Mouse (Mus musculus) Patski (cell line): Measurements from ENCODE around the gene Abca16. TPM values are rescaled to one million over a fixed set of nuclear protein-coding genes. Genes with fewer than 3 reads are reported as not detected.

Experiments
- ATAC-seq: fragments of 100-300 bp; one replicate; pipeline ENCODE4 v1.8.0; 2021
- CTCF ChIA-PET: fragments of 350-600 bp; sonication (Branson Sonifier 250); formaldehyde crosslinking; loops from one replicate; lab custom pipeline; 2022; ENCODE audit warnings: inconsistent platforms; lab: Charles Lee
- POLR2A ChIA-PET: fragments of 350-600 bp; sonication (Branson Sonifier 250); formaldehyde crosslinking; loops from one replicate; lab custom pipeline; 2022; ENCODE audit warnings: antibody characterized with exemption, inconsistent platforms; lab: Charles Lee
- DNase-seq: peaks from one replicate; pipeline ENCODE4 v3.0.0-alpha.2; 2011; ENCODE audit warnings: low read depth, low spot score
- H3K27me3 ChIP-seq: fragments of 371-371 bp; one replicate; pipeline ENCODE4 v1.5.1; 2021
- CTCF ChIP-seq: fragments of 100-300 bp; IDR thresholded peaks from one replicate; pipeline ENCODE4 v1.5.1; 2021
- in situ Hi-C: fragments of 300-500 bp; cut with MboI; formaldehyde crosslinking; loops from 3 replicates; pipeline ENCODE4 v1.11.1; 2018; ENCODE audit warnings: low pct_unique_long_range_greater_than_20kb, mixed read lengths
- polyA plus RNA-seq: library from polyadenylated mRNA; unstranded; gene quantifications from one replicate; pipeline ENCODE4 v1.2.3, GENCODE M21; 2021

Abca16 gene
- not detected for polyA plus RNA-seq

DNA sequence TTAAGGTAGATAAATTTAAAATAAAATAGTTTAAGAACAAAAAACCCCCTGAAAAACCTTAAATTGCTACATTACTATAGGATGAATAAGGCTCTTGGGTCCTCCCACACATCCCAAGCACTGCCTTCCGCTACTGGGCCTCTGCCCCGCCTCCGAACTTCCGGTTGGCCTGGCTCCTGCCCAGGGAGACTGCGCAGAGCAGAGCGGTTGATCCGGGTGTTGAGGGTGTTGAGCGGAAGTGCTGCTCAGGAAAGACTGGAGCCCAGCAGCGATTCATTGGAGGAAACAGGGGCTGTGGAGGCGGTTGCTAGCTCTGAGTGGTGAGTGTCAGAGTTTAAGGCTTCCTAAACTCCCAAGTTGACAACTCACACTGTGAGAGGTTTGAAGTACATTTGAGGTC, at the start of gene Abca16:
Abca16 (plus strand) TSS at position 201 of the 400 bp plus-strand sequence.
- DNase-seq = no peak
- no peak for TF ChIP-seq CTCF
- peaks cover 14% of the 10 kb centered on the region for H3K27me3 ChIP-seq
- ChIA-PET POLR2A (no interaction called here), CTCF (no interaction called here)
- no peak for ATAC-seq
- in situ Hi-C loops = no loop called here

DNA sequence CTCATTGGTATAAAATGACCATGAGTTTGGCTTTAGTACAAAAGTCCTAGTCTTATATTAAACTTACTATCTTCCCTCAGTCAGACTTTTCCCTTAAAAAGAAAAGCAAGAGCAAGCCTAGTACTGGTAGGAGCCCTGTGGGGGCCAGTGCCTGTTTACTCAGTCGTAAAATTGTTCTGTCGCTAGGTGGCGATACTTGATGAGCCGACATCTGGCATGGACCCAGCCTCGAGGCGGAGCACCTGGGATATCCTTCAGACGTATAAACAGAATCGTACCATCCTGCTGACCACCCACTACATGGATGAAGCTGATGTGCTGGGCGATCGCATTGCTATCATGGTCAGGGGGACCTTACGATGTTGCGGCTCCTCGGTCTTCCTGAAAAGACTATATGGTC, 48.3 kb upstream of the Abca16 start:
- no peak for ATAC-seq
- no peaks in the 10 kb centered on the region for H3K27me3 ChIP-seq
- peak; percentile 31 for TF ChIP-seq CTCF
- in situ Hi-C loops = no loop called here
- no peak for DNase-seq
- POLR2A ChIA-PET = no interaction called here
- CTCF ChIA-PET = no interaction called here

DNA sequence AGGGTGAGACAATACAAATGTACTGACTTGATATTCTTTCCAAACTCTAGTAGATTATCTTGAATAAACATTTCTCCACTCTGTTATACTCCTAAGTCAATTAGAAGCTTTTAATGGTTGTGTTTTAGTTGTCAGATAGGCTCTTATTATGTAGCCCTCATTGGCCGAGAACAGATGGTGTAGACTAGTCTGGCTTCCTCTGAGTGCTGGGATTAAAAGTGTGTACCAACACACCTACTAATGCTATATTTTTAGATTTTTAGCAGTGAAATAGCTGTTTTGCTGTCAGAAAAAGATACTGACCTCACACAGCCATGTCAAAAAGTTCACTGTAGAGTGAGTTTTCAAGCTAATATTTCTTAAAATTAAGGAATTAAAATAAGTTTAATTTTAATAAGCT, 2.9 kb downstream of the Abca16 start:
- POLR2A ChIA-PET = no interaction called here
- ATAC-seq (no peak), DNase-seq (no peak)
- peaks cover 9% of the 10 kb centered on the region for H3K27me3 ChIP-seq
- CTCF ChIA-PET = no interaction called here
- in situ Hi-C loops = no loop called here
- TF ChIP-seq CTCF = no peak

DNA sequence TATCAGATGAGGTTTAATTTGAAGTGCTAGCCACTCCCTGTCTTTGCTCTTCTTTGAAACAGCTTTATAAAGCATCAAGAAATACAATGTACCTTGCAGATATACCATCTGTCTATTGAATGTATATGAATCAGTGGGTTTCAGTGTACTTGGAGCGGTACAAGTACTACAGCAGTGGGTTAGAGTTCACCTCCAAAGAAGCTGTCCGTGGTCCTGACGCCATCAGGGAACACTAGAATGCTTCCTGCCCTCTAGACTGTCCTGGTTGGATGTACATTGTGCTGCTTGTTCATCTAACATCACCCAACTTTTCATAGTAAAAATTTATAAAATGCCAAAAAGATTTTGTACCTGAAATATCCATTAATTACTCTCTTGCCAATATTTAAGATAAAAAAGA, 17.2 kb downstream of the Abca16 start:
- in situ Hi-C loops = no loop called here
- no peak for DNase-seq
- ChIA-PET POLR2A (no interaction called here), CTCF (no interaction called here)
- TF ChIP-seq CTCF = no peak
- ATAC-seq = no peak
- H3K27me3 ChIP-seq = peaks cover 3% of the 10 kb centered on the region

DNA sequence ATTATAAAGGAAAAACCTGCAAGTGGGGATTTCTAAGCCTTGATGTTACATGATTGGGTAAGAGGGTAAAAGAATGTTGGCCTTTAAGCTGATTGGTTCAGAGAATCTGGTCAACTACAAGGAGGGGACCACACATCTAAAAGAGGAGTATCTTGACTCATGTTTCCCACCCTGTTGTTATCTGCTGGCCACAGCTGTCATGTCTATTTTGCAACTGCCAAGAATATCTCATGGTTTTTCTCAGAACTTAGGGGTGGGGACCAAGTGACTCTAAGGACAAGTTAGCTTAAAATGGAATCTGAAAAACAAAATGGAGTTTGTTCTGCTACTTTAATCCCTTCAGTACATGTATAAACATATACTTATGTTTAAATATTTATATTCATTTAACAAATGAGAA, 22.0 kb downstream of the Abca16 start:
- POLR2A ChIA-PET = no interaction called here
- DNase-seq = no peak

DNA sequence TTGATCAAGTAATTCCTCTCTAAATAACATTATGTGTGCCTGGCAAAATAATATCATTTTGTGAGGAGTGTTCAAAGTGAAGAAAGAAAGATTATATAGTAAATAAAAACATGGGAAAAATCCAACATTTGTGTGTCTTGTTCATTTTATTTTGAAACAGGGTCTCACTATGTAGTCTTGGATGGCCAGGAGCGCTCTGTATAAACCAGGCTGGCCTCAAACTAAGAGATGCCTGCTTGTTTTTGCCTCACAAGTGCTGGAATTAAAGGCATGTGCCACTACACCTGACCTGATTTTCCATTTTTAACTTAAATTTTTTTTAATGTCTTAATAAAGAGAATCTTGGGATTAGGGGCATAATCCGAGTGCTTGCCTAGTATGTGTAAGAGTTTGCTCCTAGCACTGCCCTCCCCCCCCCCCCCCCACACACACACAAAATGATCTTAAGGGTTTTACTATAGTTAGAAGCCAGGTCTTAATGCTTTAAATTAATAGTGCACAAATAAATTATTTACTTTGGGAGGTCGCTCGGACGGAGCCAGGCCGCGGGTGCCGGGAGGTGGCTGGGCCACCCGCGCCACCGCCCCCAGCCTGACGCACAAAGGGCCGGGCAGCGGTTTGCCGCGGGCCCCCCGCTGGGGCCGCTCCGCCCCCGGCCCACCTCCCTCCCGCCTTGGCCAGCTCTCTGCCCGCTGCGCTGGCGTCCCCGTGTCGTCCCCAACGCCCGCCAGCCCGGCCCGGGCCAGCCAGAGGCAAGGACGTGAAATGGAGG, 94.6 kb downstream of the Abca16 start:
- no peak for DNase-seq
- H3K27me3 ChIP-seq = peaks cover 9% of the 10 kb centered on the region
- in situ Hi-C loops = no loop called here
- ChIA-PET CTCF (no interaction called here), POLR2A (no interaction called here)
- ATAC-seq = no peak
- no peak for TF ChIP-seq CTCF

More for the DNA sequence above, 22.0 kb downstream of the Abca16 start:
- CTCF ChIA-PET = no interaction called here
- in situ Hi-C loops = no loop called here
- no peak for TF ChIP-seq CTCF
- no peak for ATAC-seq
- H3K27me3 ChIP-seq = peaks cover 3% of the 10 kb centered on the region

DNA sequence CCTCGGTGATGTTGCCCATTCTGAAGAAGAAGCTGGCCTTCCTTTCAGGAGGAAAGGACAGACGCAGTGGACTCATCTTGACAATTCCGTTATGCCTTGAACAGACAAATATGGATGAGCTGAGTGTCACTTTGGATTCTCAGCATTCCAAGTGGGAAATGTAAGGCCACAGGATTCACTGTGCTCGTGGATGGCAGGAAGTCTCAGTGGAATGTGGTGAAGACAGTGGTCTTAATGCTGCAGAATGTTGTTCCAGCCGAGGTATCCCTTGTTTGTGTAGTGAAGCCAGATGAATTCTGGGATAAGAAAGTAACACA, 95.2 kb downstream of the Abca16 start:
- CTCF ChIA-PET = no interaction called here
- DNase-seq (no peak), ATAC-seq (no peak)
- peaks cover 9% of the 10 kb centered on the region for H3K27me3 ChIP-seq
- POLR2A ChIA-PET = no interaction called here
- TF ChIP-seq CTCF = no peak
- in situ Hi-C loops = no loop called here

DNA sequence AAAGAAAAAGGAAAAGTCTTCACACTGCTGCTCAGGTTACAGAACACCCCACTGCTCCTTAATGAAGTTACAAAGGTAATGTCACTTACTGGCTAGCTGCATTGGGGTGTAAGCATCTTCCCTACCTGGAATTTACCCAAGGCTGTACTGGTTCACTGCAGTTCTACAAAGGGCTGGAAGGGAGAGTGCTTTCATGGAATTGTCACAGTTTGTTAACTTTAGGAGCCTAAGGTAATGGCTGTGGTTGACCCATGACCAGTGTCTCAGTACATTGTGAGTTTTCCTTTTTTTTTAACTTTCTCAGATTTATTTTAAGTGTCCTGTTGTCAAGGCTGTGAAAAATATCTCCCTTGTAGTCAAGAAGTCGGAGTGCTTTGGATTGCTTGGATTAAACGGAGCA, 125.4 kb downstream of the Abca16 start:
- H3K27me3 ChIP-seq = peaks cover 18% of the 10 kb centered on the region
- TF ChIP-seq CTCF = no peak
- ChIA-PET CTCF (interaction anchor here (1.3 kb wide), 1 partner anchor 10 kb away, joined by 4 read pairs; no protein-coding TSS in a partner anchor), POLR2A (no interaction called here)
- DNase-seq (no peak), ATAC-seq (no peak)
- in situ Hi-C loops = no loop called here

DNA sequence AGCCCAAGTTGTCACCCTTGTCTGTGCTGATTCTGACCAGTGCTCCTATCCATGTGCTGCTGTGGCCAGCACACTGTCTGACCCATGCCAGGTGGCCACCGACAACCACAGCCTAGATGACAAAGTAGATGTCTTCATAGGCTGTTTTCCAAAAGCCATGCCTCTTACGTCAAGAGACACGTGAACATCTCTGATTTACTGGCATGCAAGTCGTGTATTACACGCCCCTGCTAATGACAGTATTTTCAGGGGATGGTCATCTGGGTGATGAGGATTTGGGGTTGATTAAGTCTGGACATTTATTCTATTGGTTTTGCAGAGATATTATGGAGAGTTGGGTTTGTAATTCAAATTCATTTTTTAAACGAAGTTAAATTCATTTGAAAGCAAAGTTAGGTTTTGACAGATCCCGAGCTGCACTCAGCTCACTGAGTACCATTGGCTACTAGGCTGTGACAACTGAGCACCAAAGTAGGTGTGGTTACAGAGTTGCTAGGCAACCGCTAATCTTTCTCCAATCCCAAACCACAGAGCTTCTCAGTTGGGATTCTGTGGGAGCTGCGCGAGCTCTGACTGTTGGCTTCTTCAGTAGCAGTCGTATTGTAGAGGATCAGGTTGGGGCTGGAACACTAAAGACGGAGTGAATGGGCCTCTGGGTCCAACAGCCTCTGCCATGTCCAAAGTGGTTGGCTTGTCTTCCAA, 143.2 kb downstream of the Abca16 start:
- CTCF ChIA-PET = interaction anchor here (2.3 kb wide), 1 partner anchor 13 kb away, joined by 7 read pairs; no protein-coding TSS in a partner anchor
- DNase-seq (no peak), ATAC-seq (no peak)
- in situ Hi-C loops = no loop called here
- H3K27me3 ChIP-seq = no peaks in the 10 kb centered on the region
- POLR2A ChIA-PET = no interaction called here
- TF ChIP-seq CTCF = no peak

DNA sequence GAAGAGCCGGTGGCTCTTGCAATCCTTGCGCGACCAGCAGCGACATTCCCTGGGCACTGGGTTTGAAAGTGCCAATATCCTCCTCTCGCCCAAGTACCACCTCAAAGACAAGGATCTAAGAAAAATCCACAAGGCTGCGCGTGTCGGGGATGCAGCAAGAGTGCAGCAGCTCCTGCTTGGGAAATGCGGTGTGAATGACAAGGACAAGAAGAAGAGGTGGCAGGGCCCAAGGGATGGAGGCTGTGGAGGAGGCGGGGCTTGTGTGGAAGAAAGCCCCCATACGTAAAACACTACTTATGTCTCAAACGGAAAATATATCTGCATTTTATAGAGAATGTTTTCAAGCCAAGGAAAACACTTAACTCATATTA, 143.7 kb downstream of the Abca16 start:
- POLR2A ChIA-PET = no interaction called here

DNA sequence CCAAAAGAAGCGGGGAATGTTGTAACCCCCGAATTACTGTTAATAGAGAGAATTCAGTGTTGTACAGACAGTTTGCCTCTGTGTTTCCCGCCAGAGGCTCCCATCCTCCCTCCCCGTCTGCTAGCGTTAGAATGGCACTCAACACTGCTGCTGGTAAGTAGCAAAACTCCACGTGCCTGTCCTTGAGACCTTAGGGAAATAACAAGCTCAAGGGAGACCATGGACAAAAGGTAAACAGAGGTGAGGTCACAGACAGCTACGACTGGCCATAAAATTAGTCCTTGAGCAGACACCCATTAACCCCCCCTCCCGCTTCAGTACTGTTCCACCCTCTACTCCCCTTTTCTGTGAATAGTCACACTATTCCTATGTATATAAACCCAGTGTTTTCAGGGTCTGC, 157.9 kb downstream of the Abca16 start:
- ATAC-seq = no peak
- POLR2A ChIA-PET = interaction anchor here (0.6 kb wide), 1 partner anchor 16 kb away, joined by 3 read pairs; no protein-coding TSS in a partner anchor
- H3K27me3 ChIP-seq = peaks cover 13% of the 10 kb centered on the region
- TF ChIP-seq CTCF = no peak
- CTCF ChIA-PET = interaction anchor here (1.0 kb wide), 1 partner anchor 24 kb away, joined by 3 read pairs; no protein-coding TSS in a partner anchor
- in situ Hi-C loops = no loop called here
- no peak for DNase-seq

More for the DNA sequence above, 143.7 kb downstream of the Abca16 start:
- in situ Hi-C loops = no loop called here
- no peaks in the 10 kb centered on the region for H3K27me3 ChIP-seq
- no peak for TF ChIP-seq CTCF
- ATAC-seq (no peak), DNase-seq (no peak)
- CTCF ChIA-PET = interaction anchor here (2.3 kb wide), 1 partner anchor 14 kb away, joined by 7 read pairs; no protein-coding TSS in a partner anchor
